Mouse (Mus musculus) forebrain, embryonic 13.5 days (tissue): ENCODE results near the gene Stip1. TPM values are rescaled to one million over a fixed set of nuclear protein-coding genes. Genes with fewer than 3 reads are reported as not detected.
"Not testable (repeated sequence)": the region's sequence is repeated elsewhere in the genome, so short reads cannot be mapped to it uniquely, and the experiment has no call there.

Experiments
- ATAC-seq: fragments of 200-750 bp; cut with Nextera tagmentation; 2 replicates; pipeline ENCODE4 v1.8.0; 2017
- H3K27ac ChIP-seq: fragments of 300-500 bp; sonication (generic); 2 replicates; pipeline ENCODE4 v1.5.1; 2015; ENCODE audit warnings: inconsistent platforms, mild to moderate bottlenecking, moderate library complexity
- H3K27me3 ChIP-seq: fragments of 300-500 bp; sonication (generic); 2 replicates; pipeline ENCODE4 v1.6.1; 2015; ENCODE audit warnings: mild to moderate bottlenecking, inconsistent platforms
- H3K36me3 ChIP-seq: fragments of 300-500 bp; sonication (generic); 2 replicates; pipeline ENCODE4 v1.6.1; 2015; ENCODE audit warnings: mild to moderate bottlenecking, inconsistent platforms; ENCODE audit not compliant: poor library complexity, severe bottlenecking
- H3K4me1 ChIP-seq: fragments of 300-500 bp; sonication (generic); 2 replicates; pipeline ENCODE4 v1.6.1; 2015; ENCODE audit warnings: inconsistent platforms
- H3K4me2 ChIP-seq: fragments of 300-500 bp; sonication (generic); 2 replicates; pipeline ENCODE4 v1.6.1; 2015; ENCODE audit warnings: inconsistent platforms, mild to moderate bottlenecking, moderate library complexity
- H3K4me3 ChIP-seq: fragments of 300-500 bp; sonication (generic); 2 replicates; pipeline ENCODE4 v1.5.1; 2015; ENCODE audit warnings: mild to moderate bottlenecking, inconsistent platforms
- H3K9ac ChIP-seq: fragments of 300-500 bp; sonication (generic); 2 replicates; pipeline ENCODE4 v1.6.1; 2015; ENCODE audit warnings: mild to moderate bottlenecking, inconsistent platforms
- H3K9me3 ChIP-seq: fragments of 300-500 bp; sonication (generic); replicated peaks from 2 replicates; pipeline ENCODE4 v1.6.1; 2016; ENCODE audit warnings: inconsistent platforms
- WGBS: fragments of 180-500 bp; shearing (Covaris S2); methylation state at CpG from one replicate; pipeline ENCODE4 v1.1.7; 2015; 5-methylcytosine and 5-hydroxymethylcytosine counted together
- polyA plus RNA-seq: library from polyadenylated mRNA; unstranded; fragments of >200 nt; fragmentation: Nextera tagmentation; extraction: Ambion mirVana; gene quantifications from 2 replicates; pipeline ENCODE4 v1.2.1, GENCODE M21; 2015

Gene Stip1
- 289 and 311 TPM in 2 replicates for polyA plus RNA-seq

- peaks cover 13% of the 10 kb centered on the region for H3K36me3 ChIP-seq
- H3K4me3 ChIP-seq: peak within 1 kb of the TSS; percentile 96
- peak; percentile 99 for ATAC-seq
- H3K27me3 ChIP-seq: no peaks in the 10 kb centered on the region
- 1% methylated on average over 49 of the region's 49 CpGs for WGBS
- H3K9me3 ChIP-seq: no peaks in the 10 kb centered on the region
- peak within 1 kb of the TSS; percentile 94 for H3K27ac ChIP-seq
- H3K4me2 ChIP-seq: peak within 1 kb of the TSS; percentile 85
- peak within 1 kb of the TSS; percentile 98 for H3K9ac ChIP-seq
- peaks cover 45% of the 10 kb centered on the region for H3K4me1 ChIP-seq
Observed at GRCm38 (mm10) chr19:7039841-7040636, at the start of gene Stip1. TSS of gene Stip1 (minus strand) at chr19:7039967.

DNA sequence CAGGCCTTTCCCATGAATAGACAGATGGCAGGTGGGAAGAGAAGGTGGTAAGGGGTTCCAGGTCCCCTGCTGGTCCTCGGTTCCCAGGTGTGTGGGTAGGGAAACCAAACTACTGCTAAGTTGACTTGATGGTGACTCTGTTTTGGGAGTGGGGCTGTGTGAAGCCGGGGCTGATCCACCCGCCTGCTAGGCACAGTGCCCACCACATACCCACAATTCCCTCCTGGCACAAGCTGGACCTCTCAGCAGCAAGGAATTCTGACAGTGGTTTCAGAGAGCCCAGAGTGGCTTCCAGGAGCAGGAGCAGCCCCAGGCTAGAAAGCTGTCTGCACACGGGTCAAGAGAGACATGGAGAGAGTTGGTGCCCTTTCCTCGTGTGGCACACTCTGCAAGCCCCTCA lies 49.3 kb upstream of the Stip1 start:
- 69% methylated on average over 5 of the region's 5 CpGs for WGBS
- Histone ChIP-seq H3K9ac (no peak overlapping the region), H3K27ac (peak overlapping the region; percentile 55; the same call in 1 of the 2 replicates), H3K4me3 (no peak overlapping the region), H3K27me3 (0 out of 2 replicates have a peak, but pooled peaks cover 3% of the 10 kb centered on the region), H3K9me3 (no peaks in the 10 kb centered on the region), H3K4me2 (no peak overlapping the region), H3K4me1 (peaks cover 82% of the 10 kb centered on the region), H3K36me3 (no peaks in the 10 kb centered on the region)
- no peak for ATAC-seq

DNA sequence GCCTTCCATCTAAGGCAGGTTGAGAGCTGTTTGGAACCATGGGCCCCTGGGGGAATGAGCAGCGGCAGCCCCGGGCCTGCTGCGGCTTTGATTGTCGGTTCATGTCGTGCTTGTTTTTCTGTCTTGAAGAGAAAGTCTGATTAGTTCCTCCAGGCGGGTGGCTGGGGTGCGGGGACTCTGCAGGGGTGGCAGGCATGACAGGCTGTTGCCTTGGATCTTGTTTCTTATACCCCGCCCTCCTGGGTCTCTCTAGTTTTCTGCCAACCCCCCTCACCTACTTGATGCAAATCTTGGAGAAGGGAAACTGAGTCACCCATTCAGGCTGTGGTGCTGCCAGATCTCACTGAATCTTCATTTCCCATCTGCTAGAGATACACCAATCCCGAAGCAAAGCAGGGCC lies 48.8 kb upstream of the Stip1 start:
- Histone ChIP-seq H3K27ac (peak overlapping the region; percentile 55), H3K9ac (no peak overlapping the region), H3K36me3 (no peaks in the 10 kb centered on the region), H3K4me3 (no peak overlapping the region), H3K4me2 (no peak overlapping the region), H3K27me3 (0 out of 2 replicates have a peak, but pooled peaks cover 3% of the 10 kb centered on the region), H3K4me1 (peaks cover 85% of the 10 kb centered on the region), H3K9me3 (no peaks in the 10 kb centered on the region)
- 12% methylated on average over 9 of the region's 9 CpGs for WGBS
- no peak for ATAC-seq

- H3K9me3 ChIP-seq: no peaks in the 10 kb centered on the region
- peak overlapping the region; percentile 89 for H3K27ac ChIP-seq
- peaks cover 70% of the 10 kb centered on the region for H3K4me1 ChIP-seq
- no peak overlapping the region for H3K4me3 ChIP-seq
- no peak for ATAC-seq
- 46% methylated on average over 15 of the region's 15 CpGs for WGBS
- no peak overlapping the region for H3K4me2 ChIP-seq
- H3K36me3 ChIP-seq: no peaks in the 10 kb centered on the region
- no peak overlapping the region for H3K9ac ChIP-seq
- H3K27me3 ChIP-seq: 0 out of 2 replicates have a peak, but pooled peaks cover 3% of the 10 kb centered on the region
Observed at GRCm38 (mm10) chr19:7084734-7085133, 45.0 kb upstream of the Stip1 start.

DNA sequence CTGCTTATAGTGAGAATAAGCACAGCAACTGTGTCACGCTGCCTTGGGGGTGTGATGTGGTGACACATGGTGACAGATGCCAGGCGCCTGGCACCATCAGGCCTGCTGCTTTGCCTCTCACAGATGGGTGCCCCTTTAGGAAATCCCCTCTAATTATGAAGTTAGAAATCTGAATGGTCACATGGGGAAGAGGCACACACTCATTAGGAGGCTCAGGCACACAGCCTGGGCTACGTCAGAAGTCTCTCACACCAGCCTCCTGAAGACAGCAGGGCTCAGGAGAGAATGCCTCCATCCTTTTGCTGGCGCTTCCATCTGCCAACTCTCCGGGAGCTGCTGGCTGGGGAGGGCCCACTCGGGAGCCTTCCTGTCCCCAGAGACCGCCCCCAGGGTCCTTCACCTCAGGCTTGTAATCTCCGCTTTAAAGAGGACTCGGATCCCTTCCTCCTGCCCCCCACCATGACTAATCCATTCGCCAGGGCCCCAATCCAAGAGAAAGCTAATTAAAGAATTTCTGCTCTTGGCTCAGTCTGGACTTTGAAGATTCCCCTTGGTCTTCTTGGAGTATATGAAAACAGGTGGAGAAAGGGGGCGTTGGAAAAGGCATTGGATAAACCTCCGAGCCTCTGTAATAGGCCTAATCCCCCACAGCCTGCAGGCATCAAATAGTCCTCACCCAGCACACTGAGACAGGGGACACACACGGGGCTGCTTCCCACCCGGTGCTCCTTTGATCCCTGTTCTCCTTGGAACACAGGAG lies 43.4 kb upstream of the Stip1 start:
- no peaks in the 10 kb centered on the region for H3K36me3 ChIP-seq
- no peak overlapping the region for H3K4me2 ChIP-seq
- H3K4me3 ChIP-seq: no peak overlapping the region
- peaks cover 63% of the 10 kb centered on the region for H3K4me1 ChIP-seq
- peak overlapping the region; percentile 89 for H3K27ac ChIP-seq
- 12% methylated on average over 14 of the region's 14 CpGs for WGBS
- peak; percentile 90 for ATAC-seq
- H3K27me3 ChIP-seq: peaks cover 6% of the 10 kb centered on the region; the same call in 1 of the 2 replicates
- H3K9ac ChIP-seq: no peak overlapping the region
- H3K9me3 ChIP-seq: no peaks in the 10 kb centered on the region

DNA sequence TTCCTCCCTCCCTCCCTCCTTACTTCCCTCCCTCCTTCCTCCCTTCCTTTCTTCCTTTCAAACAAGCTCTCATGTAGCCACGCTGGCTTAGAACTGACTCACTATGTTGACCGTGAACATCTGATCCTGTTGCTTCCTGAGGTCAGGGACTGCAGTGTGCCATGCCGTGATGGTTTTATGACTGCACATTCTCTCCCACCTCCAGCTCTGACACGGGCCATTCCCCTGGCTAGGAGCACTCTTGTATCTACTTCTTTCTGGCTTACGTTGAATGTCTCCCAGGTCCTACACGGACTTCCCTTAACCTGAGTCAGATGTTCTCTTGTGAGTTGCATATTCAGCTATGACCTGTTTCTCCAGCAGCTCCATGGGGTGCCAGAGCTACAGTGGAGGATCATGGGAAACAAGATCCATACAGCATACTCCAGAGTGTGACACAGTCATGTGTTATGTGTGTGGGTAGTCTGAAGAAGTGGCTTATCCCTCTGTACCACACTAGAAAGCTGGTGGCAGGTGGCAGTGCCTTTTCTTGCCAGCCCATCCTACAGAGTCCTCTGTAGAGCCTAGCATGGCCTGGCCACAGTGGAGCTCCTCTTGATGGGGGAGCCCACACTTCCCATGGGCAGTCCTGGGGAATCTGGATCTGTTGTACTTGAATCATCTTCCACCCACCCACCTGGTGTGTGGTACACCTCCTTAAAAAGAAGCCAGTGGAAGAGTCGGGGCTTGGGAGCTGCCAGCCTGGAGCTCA lies 41.9 kb upstream of the Stip1 start:
- H3K4me3 ChIP-seq: no peak overlapping the region
- H3K4me2 ChIP-seq: no peak overlapping the region
- no peaks in the 10 kb centered on the region for H3K9me3 ChIP-seq
- WGBS: 85% methylated on average over 7 of the region's 7 CpGs
- peaks cover 55% of the 10 kb centered on the region for H3K4me1 ChIP-seq
- peaks cover 2% of the 10 kb centered on the region; the same call in 1 of the 2 replicates for H3K27me3 ChIP-seq
- peak overlapping the region; percentile 89; the same call in 1 of the 2 replicates for H3K27ac ChIP-seq
- H3K9ac ChIP-seq: no peak overlapping the region
- no peak for ATAC-seq
- H3K36me3 ChIP-seq: no peaks in the 10 kb centered on the region

GRCm38 (mm10) chr19:7078271-7078670 lies 38.5 kb upstream of the Stip1 start:
- no peak overlapping the region for H3K27ac ChIP-seq
- peaks cover 2% of the 10 kb centered on the region; the same call in 1 of the 2 replicates for H3K27me3 ChIP-seq
- H3K9me3 ChIP-seq: no peaks in the 10 kb centered on the region
- H3K9ac ChIP-seq: no peak overlapping the region
- no peaks in the 10 kb centered on the region for H3K36me3 ChIP-seq
- H3K4me1 ChIP-seq: peaks cover 47% of the 10 kb centered on the region
- no peak for ATAC-seq
- H3K4me2 ChIP-seq: no peak overlapping the region
- no peak overlapping the region for H3K4me3 ChIP-seq
- 90% methylated on average over 7 of the region's 7 CpGs for WGBS

DNA sequence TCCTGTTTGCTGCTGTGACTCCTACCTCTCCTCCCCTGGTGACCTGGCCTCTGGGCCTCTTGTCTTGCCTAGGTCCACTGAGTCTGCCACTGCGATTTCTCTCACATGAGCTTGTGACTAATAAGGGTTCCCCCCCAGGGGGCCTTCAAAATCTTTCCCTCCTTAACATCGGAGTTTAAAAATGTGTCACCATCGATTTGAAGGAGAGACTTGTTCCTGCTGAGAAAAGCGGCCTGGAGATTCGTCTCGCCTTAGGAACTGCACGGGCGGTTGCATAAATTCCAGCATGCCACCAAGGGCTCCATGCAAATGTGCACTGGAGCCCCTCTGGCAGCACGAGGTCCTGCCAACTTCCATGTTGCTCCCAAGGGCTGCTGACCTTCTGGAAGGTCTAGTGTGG lies 37.9 kb upstream of the Stip1 start:
- 63% methylated on average over 9 of the region's 9 CpGs for WGBS

GRCm38 (mm10) chr19:7075336-7075735 lies 35.6 kb upstream of the Stip1 start:
- H3K4me3 ChIP-seq, H3K4me2 ChIP-seq, H3K9ac ChIP-seq, H3K9me3 ChIP-seq, ATAC-seq, H3K27me3 ChIP-seq, H3K36me3 ChIP-seq, H3K27ac ChIP-seq: not testable (repeated sequence)
- H3K4me1 ChIP-seq: peaks cover 61% of the 10 kb centered on the region
- 86% methylated on average over 11 of the region's 11 CpGs for WGBS

More for the DNA sequence above, 37.9 kb upstream of the Stip1 start:
- Histone ChIP-seq H3K4me2 (no peak overlapping the region), H3K4me3 (no peak overlapping the region), H3K27me3 (peaks cover 2% of the 10 kb centered on the region; the same call in 1 of the 2 replicates), H3K9me3 (no peaks in the 10 kb centered on the region), H3K36me3 (no peaks in the 10 kb centered on the region), H3K9ac (no peak overlapping the region), H3K27ac (no peak overlapping the region), H3K4me1 (peaks cover 47% of the 10 kb centered on the region)
- no peak for ATAC-seq

DNA sequence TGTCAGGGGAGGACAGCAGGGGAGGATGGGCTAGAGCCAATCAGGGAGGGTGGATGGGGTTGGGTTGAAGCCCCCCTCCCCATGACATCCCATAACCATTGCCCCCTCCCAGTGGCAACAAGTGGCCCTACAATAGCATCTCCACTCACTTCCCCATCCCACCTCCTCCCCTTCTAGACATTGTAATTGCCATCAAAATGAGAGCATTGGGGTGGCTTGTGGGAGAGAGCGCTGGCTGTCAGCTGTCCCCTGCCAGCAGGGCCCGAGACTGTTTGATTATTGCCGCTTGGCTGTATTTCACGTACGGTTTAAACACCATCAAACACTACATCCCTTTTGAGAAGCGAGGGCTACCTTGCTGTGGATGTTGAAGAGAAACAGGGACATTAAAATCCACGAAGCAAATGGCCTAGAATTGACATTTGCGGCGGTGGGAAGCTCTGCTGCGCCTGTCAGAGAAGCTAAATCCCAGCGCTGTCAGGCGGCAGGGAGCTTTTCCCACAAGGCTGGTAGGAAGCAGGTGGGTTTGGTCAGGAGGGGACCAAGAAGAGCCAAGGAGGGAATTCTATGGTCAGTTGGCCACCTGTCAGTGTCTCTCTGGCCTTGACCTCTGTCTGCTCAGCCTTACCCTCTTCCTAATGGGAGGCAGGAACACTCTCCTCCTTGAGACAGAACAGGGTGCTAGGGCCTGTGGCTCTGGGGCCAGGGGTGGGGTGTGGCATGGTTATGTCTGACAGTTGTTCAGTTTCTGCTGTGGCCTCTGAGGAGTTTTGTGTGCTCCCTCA lies 34.4 kb upstream of the Stip1 start:
- no peak overlapping the region for H3K9ac ChIP-seq

GRCm38 (mm10) chr19:7072221-7072620 lies 32.5 kb upstream of the Stip1 start:
- H3K27ac ChIP-seq: no peak overlapping the region
- H3K4me2 ChIP-seq: no peak overlapping the region
- H3K9me3 ChIP-seq: no peaks in the 10 kb centered on the region
- H3K27me3 ChIP-seq: peaks cover 8% of the 10 kb centered on the region
- H3K4me1 ChIP-seq: peaks cover 74% of the 10 kb centered on the region
- ATAC-seq: no peak
- 56% methylated on average over 6 of the region's 6 CpGs for WGBS
- no peak overlapping the region for H3K4me3 ChIP-seq
- H3K9ac ChIP-seq: no peak overlapping the region
- H3K36me3 ChIP-seq: no peaks in the 10 kb centered on the region

More for the DNA sequence above, 34.4 kb upstream of the Stip1 start:
- Histone ChIP-seq H3K4me2 (no peak overlapping the region), H3K27ac (peak overlapping the region; percentile 38; the same call in 1 of the 2 replicates), H3K9me3 (no peaks in the 10 kb centered on the region), H3K4me3 (no peak overlapping the region), H3K4me1 (peaks cover 61% of the 10 kb centered on the region), H3K27me3 (peaks cover 9% of the 10 kb centered on the region), H3K36me3 (no peaks in the 10 kb centered on the region)
- 27% methylated on average over 12 of the region's 12 CpGs for WGBS
- ATAC-seq: no peak
